In the genomic region with DNA sequence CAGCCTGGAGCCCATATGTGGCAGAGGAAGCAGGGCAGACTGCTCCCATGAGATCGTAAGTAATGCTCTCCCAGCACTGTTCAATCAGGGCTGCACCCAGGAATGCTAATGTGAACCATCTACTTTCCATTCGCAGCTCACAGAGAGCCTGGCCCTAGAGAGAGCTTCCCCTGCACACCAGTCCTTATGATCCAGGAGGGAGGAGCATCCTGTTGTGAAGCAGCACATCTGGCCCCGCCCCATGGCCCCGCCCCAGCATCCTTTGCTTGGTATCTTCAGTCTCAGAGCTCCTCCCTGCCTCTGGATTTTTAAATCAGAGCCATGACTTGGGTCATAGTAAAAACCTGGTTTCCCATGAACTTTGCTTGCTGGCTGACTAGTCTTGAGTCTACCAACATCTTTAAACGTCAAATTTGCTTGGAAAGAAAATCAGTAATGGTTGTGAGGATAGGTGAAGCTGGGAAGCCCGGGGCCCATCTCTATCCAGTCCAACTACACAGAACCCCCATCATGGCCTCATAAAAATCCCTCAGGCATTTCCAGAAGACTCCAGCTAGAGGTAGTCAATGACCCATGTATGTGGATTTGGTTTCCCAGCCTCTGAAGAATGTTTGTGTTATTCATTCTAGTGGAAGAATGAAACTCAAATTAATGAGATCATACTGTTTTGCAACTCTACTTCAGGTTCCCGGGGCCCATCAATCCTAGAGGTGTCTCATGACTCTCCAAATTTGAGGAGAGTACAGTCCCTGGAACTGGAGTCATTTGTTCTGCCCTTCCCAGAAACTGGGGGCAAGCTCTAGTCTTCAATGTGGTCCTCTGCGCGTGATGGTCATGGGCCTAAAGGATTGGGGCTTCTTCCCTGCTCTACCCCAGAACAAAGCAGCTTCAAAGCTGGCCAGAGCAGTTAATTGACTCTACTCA, we compare ENCODE assay signal across 32 mouse cellular contexts. TPM values are rescaled to one million over a fixed set of nuclear protein-coding genes. Genes with fewer than 3 reads are reported as not detected.
A peak's percentile ranks its signal among the peaks of the same experiment; 100 is the strongest.
DNase-seq lines count a peak whose midpoint lies in the region; ATAC-seq and TF ChIP-seq lines count a peak whose summit lies in the region.
"Had no signal": no experiment of that assay in that cellular context is flagged by ENCODE, and none has a peak within 500 bp of the region (broad histone marks: within the 10 kb centered on the region; RNA-seq: fewer than 3 reads in every experiment).

No protein-coding gene starts in this region.

- no peak overlapping the region for H3K4me2 ChIP-seq in embryonic facial prominence, embryonic 14.5 days (ENCODE audit: low read depth, low read length)
- H3K4me2 ChIP-seq in kidney, postnatal 0 days (ENCODE audit: low read length) = no peak overlapping the region
- H3K4me2 ChIP-seq: forebrain, embryonic 15.5 days; heart, embryonic 12.5 days; hindbrain, embryonic 13.5 days; limb, embryonic 13.5 days; liver, embryonic 12.5 days; midbrain, embryonic 11.5 days had no signal

- no peak for ATAC-seq in embryonic facial prominence, embryonic 14.5 days (ENCODE audit: low read depth)
- peak; percentile 73 for ATAC-seq in kidney, postnatal 0 days (replicated peaks; ENCODE audit: low FRiP score, low read depth)
- ATAC-seq: forebrain, embryonic 15.5 days; intestine, embryonic 16.5 days; liver, embryonic 12.5 days; liver, postnatal 0 days; midbrain, embryonic 16.5 days had no signal

- H3K9ac ChIP-seq in embryonic facial prominence, embryonic 14.5 days (ENCODE audit: low read depth, low read length) = no peak overlapping the region
- no peak overlapping the region for H3K9ac ChIP-seq in kidney, postnatal 0 days (ENCODE audit: low read depth, low read length)
- H3K9ac ChIP-seq: forebrain, embryonic 15.5 days; heart, embryonic 12.5 days; hindbrain, embryonic 13.5 days; limb, embryonic 13.5 days; liver, embryonic 12.5 days; liver, postnatal 0 days had no signal

- H3K27me3 ChIP-seq in embryonic facial prominence, embryonic 14.5 days (replicated peaks; ENCODE audit: control insufficient read depth, insufficient read depth, low read length) = no peaks in the 10 kb centered on the region
- no peaks in the 10 kb centered on the region for H3K27me3 ChIP-seq in embryonic facial prominence, embryonic 10.5 days (replicated peaks; ENCODE audit: low read depth, poor library complexity, severe bottlenecking)
- no peaks in the 10 kb centered on the region for H3K27me3 ChIP-seq in kidney, postnatal 0 days (ENCODE audit: insufficient read depth, low read length)
- H3K27me3 ChIP-seq: forebrain, embryonic 15.5 days; heart, embryonic 12.5 days; hindbrain, embryonic 13.5 days; limb, embryonic 13.5 days; liver, embryonic 12.5 days had no signal

- no peak overlapping the region for H3K4me3 ChIP-seq in embryonic facial prominence, embryonic 14.5 days (ENCODE audit: low read depth, low read length)
- H3K4me3 ChIP-seq in embryonic facial prominence, embryonic 10.5 days = no peak overlapping the region
- H3K4me3 ChIP-seq in kidney, postnatal 0 days (replicated peaks; ENCODE audit: low read depth, low read length) = no peak overlapping the region
- H3K4me3 ChIP-seq: forebrain, embryonic 15.5 days; gastrocnemius, adult 2 months; heart, adult 2 months; heart, embryonic 12.5 days; hindbrain, embryonic 13.5 days; left cerebral cortex, adult 2 months; limb, embryonic 13.5 days; liver, embryonic 12.5 days had no signal

- TF ChIP-seq CTCF in kidney, postnatal 0 days (IDR thresholded peaks at IDR 0.05; ENCODE audit: low read depth) = no peak

- H3K4me1 ChIP-seq in embryonic facial prominence, embryonic 14.5 days (ENCODE audit: control insufficient read depth, insufficient read depth, low read length) = no peaks in the 10 kb centered on the region
- 0 out of 2 replicates have a peak, but pooled peaks cover 3% of the 10 kb centered on the region for H3K4me1 ChIP-seq in embryonic facial prominence, embryonic 10.5 days
- H3K4me1 ChIP-seq in kidney, postnatal 0 days (replicated peaks; ENCODE audit: insufficient read depth, low read length) = no peaks in the 10 kb centered on the region
- H3K4me1 ChIP-seq: forebrain, embryonic 15.5 days; heart, embryonic 12.5 days; limb, embryonic 13.5 days; liver, embryonic 12.5 days had no signal

- no peaks in the 10 kb centered on the region for H3K36me3 ChIP-seq in embryonic facial prominence, embryonic 14.5 days (ENCODE audit: control insufficient read depth, insufficient read depth, low read length)
- H3K36me3 ChIP-seq in embryonic facial prominence, embryonic 10.5 days (replicated peaks) = no peaks in the 10 kb centered on the region
- H3K36me3 ChIP-seq in kidney, postnatal 0 days (ENCODE audit: insufficient read depth, low read length) = no peaks in the 10 kb centered on the region
- H3K36me3 ChIP-seq: forebrain, embryonic 15.5 days; heart, embryonic 12.5 days; hindbrain, embryonic 13.5 days; limb, embryonic 13.5 days; liver, embryonic 12.5 days had no signal

- H3K9me3 ChIP-seq in embryonic facial prominence, embryonic 14.5 days (ENCODE audit: control insufficient read depth, low read length) = no peaks in the 10 kb centered on the region
- no peaks in the 10 kb centered on the region for H3K9me3 ChIP-seq in embryonic facial prominence, embryonic 10.5 days
- no peaks in the 10 kb centered on the region for H3K9me3 ChIP-seq in kidney, postnatal 0 days (replicated peaks; ENCODE audit: low read length)
- H3K9me3 ChIP-seq: forebrain, embryonic 15.5 days; heart, embryonic 12.5 days; hindbrain, embryonic 13.5 days; limb, embryonic 13.5 days; liver, embryonic 12.5 days had no signal

- H3K27ac ChIP-seq in embryonic facial prominence, embryonic 14.5 days (replicated peaks; ENCODE audit: low read depth, low read length) = no peak overlapping the region
- H3K27ac ChIP-seq in embryonic facial prominence, embryonic 10.5 days (replicated peaks) = no peak overlapping the region
- H3K27ac ChIP-seq in kidney, postnatal 0 days = no peak overlapping the region
- H3K27ac ChIP-seq: forebrain, embryonic 15.5 days; gastrocnemius, adult 2 months; heart, adult 2 months; hindbrain, embryonic 13.5 days; left cerebral cortex, adult 2 months; limb, embryonic 13.5 days; liver, embryonic 12.5 days had no signal

- DNase-seq in embryonic facial prominence, embryonic 14.5 days (ENCODE audit: low spot score) = peak; percentile 22
- DNase-seq in embryonic facial prominence, embryonic 10.5 days (ENCODE audit: low spot score) = no peak
- DNase-seq in kidney, postnatal 0 days (ENCODE audit: low spot score) = peak; percentile 78
- no peak for DNase-seq in kidney, adult 11 months
- DNase-seq in ES-CJ7 (ENCODE audit: low read depth, low spot score) (peak; percentile 55), ZHBTc4 (ENCODE audit: low read depth, low spot score) (peak; percentile 82)
- DNase-seq in embryo, embryonic 11 days = no peak
- no peak for DNase-seq in adrenal gland, postnatal 10 days
- DNase-seq: adrenal gland, postnatal 36 days; cerebellum, adult 18-20 months; cerebellum, postnatal 10 days; gastrocnemius, adult 2 months; heart, adult 2 months; heart, postnatal 4 days; liver, postnatal 0 days; lung, postnatal 36 days; right cerebral cortex, adult 18-20 months; spleen, adult 18-20 months; thymus, postnatal 14 days had no signal

- 72% methylated on average over 9 of the region's 9 CpGs for WGBS in embryonic facial prominence, embryonic 14.5 days
- WGBS in embryonic facial prominence, embryonic 10.5 days = 72% methylated on average over 9 of the region's 9 CpGs
- 50% methylated on average over 9 of the region's 9 CpGs for WGBS in kidney, postnatal 0 days

RNA-seq across cellular contexts. Expression of gene Adgra1, which starts 36.5 kb away (rescaled TPM):
- polyA plus RNA-seq in embryonic facial prominence, embryonic 14.5 days (2014; fragmentation: Nextera tagmentation; extraction: Ambion mirVana) = 0.81 and 0.93 TPM in 2 replicates
- polyA plus RNA-seq in embryonic facial prominence, embryonic 10.5 days (2016; fragmentation: Nextera tagmentation; extraction: Ambion mirVana) = 1.00 and 2.5 TPM in 2 replicates
- polyA plus RNA-seq in kidney, postnatal 0 days (2015; fragmentation: Nextera tagmentation; extraction: Ambion mirVana) = 0.50 and 1.3 TPM in 2 replicates
- 1 to 10 TPM; 2.4 to 3.9 TPM for total RNA-seq in adrenal gland, postnatal 10 days (2021)
- total RNA-seq: common myeloid progenitor, adult 5-6 weeks; megakaryocyte, adult 5-6 weeks; neutrophil, adult 5-6 weeks had no signal
- polyA plus RNA-seq: liver, postnatal 0 days; lung, embryonic 16.5 days had no signal

Comparison
In these comparisons a context has a peak if more than half of its experiments do, and no peak if none do; other contexts are left out.
1. DNase-seq: peak in embryonic facial prominence, embryonic 14.5 days (single experiment), kidney, postnatal 0 days (single experiment), ES-CJ7 (single experiment) and ZHBTc4 (single experiment); none in embryonic facial prominence, embryonic 10.5 days (single experiment), kidney, adult 11 months (single experiment), embryo, embryonic 11 days (single experiment) and adrenal gland, postnatal 10 days (single experiment).